Mouse (Mus musculus): Measurements from ENCODE around the gene Col4a1.

Gene Col4a1

GRCm38 (mm10) chr8:11173284-11174191 is 139.1 kb downstream of the Col4a1 start:
- no peak for DNase-seq

GRCm38 (mm10) chr8:11171526-11171925 is 141.1 kb downstream of the Col4a1 start:
- DNase-seq, result no peak

- DNase-seq, result no peak
These were observed 143.2 kb downstream of the Col4a1 start for GRCm38 (mm10) chr8:11169383-11169782.

GRCm38 (mm10) chr8:11168780-11169179 is 143.8 kb downstream of the Col4a1 start:
- no peak for DNase-seq

- DNase-seq, result no peak
These were observed 144.7 kb downstream of the Col4a1 start for GRCm38 (mm10) chr8:11167955-11168354.

- no peak for DNase-seq
These were observed 147.0 kb downstream of the Col4a1 start for GRCm38 (mm10) chr8:11165592-11165991.

GRCm38 (mm10) chr8:11156319-11156692 is 156.3 kb downstream of the Col4a1 start:
- DNase-seq, result no peak

- peak; percentile 6 for DNase-seq
These were observed 156.9 kb downstream of the Col4a1 start for GRCm38 (mm10) chr8:11155579-11156318.

GRCm38 (mm10) chr8:11150268-11150667 is 162.4 kb downstream of the Col4a1 start:
- DNase-seq, result no peak

GRCm38 (mm10) chr8:11149201-11149810 is 163.3 kb downstream of the Col4a1 start:
- no peak for DNase-seq

GRCm38 (mm10) chr8:11148797-11149196 is 163.8 kb downstream of the Col4a1 start:
- no peak for DNase-seq
